In genomic region chr17:55892406-55892955, GRCm38 (mm10) we compare ENCODE assay signal across 1 mouse cellular context.
A peak's percentile ranks its signal among the peaks of the same experiment; 100 is the strongest.
TF ChIP-seq lines count a peak whose summit lies in the region.

No protein-coding gene starts in this region.

TF ChIP-seq in CH12.LX, 34 proteins besides CTCF, POLR2A, EP300 and RAD21:
- peak; percentile 67 for TF ChIP-seq NRF1 (IDR thresholded peaks at IDR 0.05; ENCODE audit: low read depth, low read length)
